In the genomic region with DNA sequence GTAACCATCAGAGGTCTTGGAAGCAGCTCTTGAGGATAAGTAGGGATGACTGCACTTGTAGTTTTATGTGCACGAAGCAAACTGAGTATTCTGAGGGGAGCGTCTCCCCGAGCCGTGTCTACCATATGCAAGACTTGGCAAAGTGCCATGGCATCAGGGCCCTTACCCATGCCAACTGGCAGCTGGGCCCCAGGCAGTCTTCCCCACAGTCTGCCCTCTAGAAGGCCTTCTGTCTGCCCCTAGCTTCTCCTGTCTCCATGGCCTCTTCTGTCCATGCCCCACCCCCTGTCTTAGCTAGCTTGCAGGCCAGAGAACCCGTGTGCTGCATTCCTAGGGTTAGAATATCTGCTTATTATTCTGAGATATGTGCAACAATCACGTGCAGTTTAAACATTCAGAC, we compare ENCODE assay signal across 10 mouse cellular contexts.
DNase-seq lines count a peak whose midpoint lies in the region; ATAC-seq and TF ChIP-seq lines count a peak whose summit lies in the region.
"Had no signal": no experiment of that assay in that cellular context is flagged by ENCODE, and none has a peak within 500 bp of the region (broad histone marks: within the 10 kb centered on the region; RNA-seq: fewer than 3 reads in every experiment).

No protein-coding gene starts in this region.

- H3K9ac ChIP-seq in intestine, embryonic 14.5 days (ENCODE audit: low read length): no peak overlapping the region
- H3K9ac ChIP-seq in intestine, embryonic 16.5 days (ENCODE audit: low read depth, low read length): no peak overlapping the region
- no peak overlapping the region for H3K9ac ChIP-seq in hindbrain, embryonic 12.5 days

- peak; percentile 45; the same call in 1 of the 2 replicates for ATAC-seq in intestine, embryonic 14.5 days (replicated peaks; ENCODE audit: low FRiP score, low TSS enrichment, low read depth)
- no peak; the same call in 1 of the 2 replicates for ATAC-seq in intestine, embryonic 16.5 days
- ATAC-seq in hindbrain, embryonic 12.5 days (ENCODE audit: low FRiP score): peak; percentile 64

- H3K36me3 ChIP-seq in intestine, embryonic 14.5 days (ENCODE audit: control insufficient read depth, insufficient read depth, low read length): no peaks in the 10 kb centered on the region
- no peaks in the 10 kb centered on the region for H3K36me3 ChIP-seq in intestine, embryonic 16.5 days (ENCODE audit: control insufficient read depth, insufficient read depth, low read length)
- H3K36me3 ChIP-seq in hindbrain, embryonic 12.5 days: no peaks in the 10 kb centered on the region
- H3K36me3 ChIP-seq: G1E had no signal

- intact Hi-C loops in left cerebral cortex, adult 2 months (cut with DNase I): no loop called here

- no peak for TF ChIP-seq CTCF in left cerebral cortex, adult 2 months (IDR thresholded peaks at IDR 0.05)

- H3K4me2 ChIP-seq in intestine, embryonic 14.5 days (ENCODE audit: low read length): no peak overlapping the region
- H3K4me2 ChIP-seq in intestine, embryonic 16.5 days (ENCODE audit: low read depth, low read length): no peak overlapping the region
- H3K4me2 ChIP-seq in hindbrain, embryonic 12.5 days (replicated peaks): no peak overlapping the region

- 69% methylated on average over 6 of the region's 6 CpGs for WGBS in intestine, embryonic 14.5 days
- 64% methylated on average over 6 of the region's 6 CpGs for WGBS in intestine, embryonic 16.5 days
- WGBS in hindbrain, embryonic 12.5 days: 46% methylated on average over 6 of the region's 6 CpGs

- no peak overlapping the region for H3K27ac ChIP-seq in intestine, embryonic 14.5 days (ENCODE audit: low read depth)
- no peak overlapping the region for H3K27ac ChIP-seq in intestine, embryonic 16.5 days (ENCODE audit: low read length)
- H3K27ac ChIP-seq in hindbrain, embryonic 12.5 days: peak overlapping the region; percentile 30
- H3K27ac ChIP-seq in left cerebral cortex, adult 2 months: no peak overlapping the region

- no peak overlapping the region for H3K4me3 ChIP-seq in intestine, embryonic 14.5 days (ENCODE audit: low read depth, low read length)
- H3K4me3 ChIP-seq in intestine, embryonic 16.5 days (ENCODE audit: low read length): no peak overlapping the region
- no peak overlapping the region for H3K4me3 ChIP-seq in hindbrain, embryonic 12.5 days
- H3K4me3 ChIP-seq in left cerebral cortex, adult 2 months: no peak overlapping the region

- DNase-seq in intestine, embryonic 14.5 days (ENCODE audit: low spot score): no peak
- DNase-seq in testis, postnatal 10 days (ENCODE audit: low spot score): peak; percentile 48
- no peak for DNase-seq in testis, postnatal 14 days (ENCODE audit: low spot score)
- DNase-seq in skeletal muscle tissue, adult 2 months (ENCODE audit: low read depth, low spot score): peak; percentile 25
- no peak for DNase-seq in thymus, postnatal 10 days (ENCODE audit: low spot score in 2 of 2)
- no peak for DNase-seq in left cerebral cortex, adult 2 months (ENCODE audit: extremely low spot score in 1 of 2, low spot score in 2 of 2)
- DNase-seq: heart, postnatal 36 days had no signal

- peaks cover 8% of the 10 kb centered on the region for H3K4me1 ChIP-seq in intestine, embryonic 14.5 days (replicated peaks; ENCODE audit: control insufficient read depth, insufficient read depth, low read length)
- H3K4me1 ChIP-seq in intestine, embryonic 16.5 days (ENCODE audit: control insufficient read depth, insufficient read depth, low read length): peaks cover 4% of the 10 kb centered on the region; the same call in 1 of the 2 replicates
- H3K4me1 ChIP-seq in hindbrain, embryonic 12.5 days: peaks cover 44% of the 10 kb centered on the region

- no peaks in the 10 kb centered on the region for H3K9me3 ChIP-seq in intestine, embryonic 14.5 days (ENCODE audit: control insufficient read depth, low read length)
- no peaks in the 10 kb centered on the region for H3K9me3 ChIP-seq in intestine, embryonic 16.5 days (ENCODE audit: control insufficient read depth, low read length)
- H3K9me3 ChIP-seq in hindbrain, embryonic 12.5 days (replicated peaks): no peaks in the 10 kb centered on the region

- H3K27me3 ChIP-seq in intestine, embryonic 14.5 days (replicated peaks; ENCODE audit: control insufficient read depth, insufficient read depth, low read length): no peaks in the 10 kb centered on the region
- H3K27me3 ChIP-seq in intestine, embryonic 16.5 days (replicated peaks; ENCODE audit: control insufficient read depth, insufficient read depth, low read length): no peaks in the 10 kb centered on the region
- no peaks in the 10 kb centered on the region for H3K27me3 ChIP-seq in hindbrain, embryonic 12.5 days

Comparison
In these comparisons a context has a peak if more than half of its experiments do, and no peak if none do; other contexts are left out.
1. DNase-seq: peak in testis, postnatal 10 days (single experiment) and skeletal muscle tissue, adult 2 months (single experiment); none in intestine, embryonic 14.5 days (single experiment), testis, postnatal 14 days (single experiment), thymus, postnatal 10 days (0 of 2) and left cerebral cortex, adult 2 months (0 of 2).